Mouse (Mus musculus): ENCODE results near the gene Tbl1x. TPM values are rescaled to one million over a fixed set of nuclear protein-coding genes. Genes with fewer than 3 reads are reported as not detected.
A peak's percentile ranks its signal among the peaks of the same experiment; 100 is the strongest.

The Tbl1x gene
- polyA plus RNA-seq, 1 experiment from 2014 or later = 46.2 TPM

DNA sequence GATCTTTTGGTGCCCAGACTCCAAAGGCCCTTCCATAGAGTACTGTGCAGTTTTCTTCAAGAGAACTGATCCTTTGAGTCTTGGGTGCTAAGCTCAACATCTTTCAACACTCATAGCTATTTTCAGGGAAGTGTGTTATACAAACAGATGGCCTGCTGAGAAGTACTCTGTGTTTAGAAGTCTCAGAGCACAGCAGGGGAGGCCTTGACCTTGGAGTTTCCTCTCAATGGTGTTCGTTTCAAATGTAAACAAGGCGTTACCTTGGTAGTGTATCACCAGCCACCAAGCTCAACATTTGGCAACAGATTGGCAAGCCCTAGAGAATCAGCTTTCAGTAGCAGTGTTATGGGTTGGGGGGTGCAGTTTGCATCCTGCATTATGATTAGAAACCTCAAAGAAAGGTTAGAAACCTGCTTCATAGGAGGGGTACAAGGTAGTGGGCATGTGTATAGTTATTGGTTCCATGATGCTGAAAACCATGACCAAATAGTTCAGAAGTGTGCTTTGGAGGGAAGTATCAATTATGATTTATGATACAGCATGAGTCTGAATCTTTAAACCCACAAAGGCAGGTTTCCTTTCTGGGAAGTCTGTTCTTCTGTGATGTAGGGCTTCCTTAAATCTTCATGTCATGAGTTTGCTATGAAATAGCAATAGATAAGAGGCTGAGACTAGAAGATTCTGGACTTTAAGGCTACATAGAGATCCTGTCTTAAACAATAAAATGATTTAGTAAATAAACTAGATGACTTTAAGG, 98.3 kb downstream of the Tbl1x start:
- DNase-seq (ENCODE audit: low spot score) = no peak
- no peaks in the 10 kb centered on the region for H3K9me3 ChIP-seq (replicated peaks; ENCODE audit: control insufficient read depth, low read length)
- H3K4me2 ChIP-seq (ENCODE audit: low read length) = no peak overlapping the region
- H3K36me3 ChIP-seq (ENCODE audit: control insufficient read depth, insufficient read depth, low read length) = no peaks in the 10 kb centered on the region
- no peak overlapping the region for H3K9ac ChIP-seq (ENCODE audit: low read length)
- 50% methylated on average over 2 of the region's 2 CpGs for WGBS
- no peak for ATAC-seq
- H3K27ac ChIP-seq (ENCODE audit: low read depth, low read length) = no peak overlapping the region
- no peaks in the 10 kb centered on the region for H3K4me1 ChIP-seq (ENCODE audit: control insufficient read depth, insufficient read depth, low read length)
- no peak overlapping the region for H3K4me3 ChIP-seq (ENCODE audit: low read depth, low read length)
- no peaks in the 10 kb centered on the region for H3K27me3 ChIP-seq (replicated peaks; ENCODE audit: control insufficient read depth, insufficient read depth, low read length)

DNA sequence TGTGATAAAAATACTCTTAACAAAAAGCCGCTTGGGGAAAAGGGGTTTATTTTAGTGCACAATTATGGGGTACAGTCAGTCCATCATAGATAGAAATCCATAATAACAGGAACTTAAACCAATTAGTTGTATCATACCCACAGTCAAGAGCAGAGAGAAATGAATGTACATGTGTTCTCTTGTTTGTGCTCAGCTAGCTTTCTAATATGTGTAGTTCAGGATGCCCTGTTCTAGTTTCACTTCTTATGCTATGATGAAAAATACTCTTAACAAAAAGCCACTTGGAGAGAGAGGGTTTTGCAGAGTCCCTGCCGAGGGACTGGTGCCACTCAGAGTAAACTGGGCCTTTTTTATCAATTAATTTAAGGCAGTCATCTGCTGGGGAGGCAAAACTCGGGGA, 101.1 kb downstream of the Tbl1x start:
- no peak for ATAC-seq
- WGBS = 79% methylated on average over 3 of the region's 3 CpGs
- no peaks in the 10 kb centered on the region for H3K27me3 ChIP-seq (replicated peaks; ENCODE audit: control insufficient read depth, insufficient read depth, low read length)

DNA sequence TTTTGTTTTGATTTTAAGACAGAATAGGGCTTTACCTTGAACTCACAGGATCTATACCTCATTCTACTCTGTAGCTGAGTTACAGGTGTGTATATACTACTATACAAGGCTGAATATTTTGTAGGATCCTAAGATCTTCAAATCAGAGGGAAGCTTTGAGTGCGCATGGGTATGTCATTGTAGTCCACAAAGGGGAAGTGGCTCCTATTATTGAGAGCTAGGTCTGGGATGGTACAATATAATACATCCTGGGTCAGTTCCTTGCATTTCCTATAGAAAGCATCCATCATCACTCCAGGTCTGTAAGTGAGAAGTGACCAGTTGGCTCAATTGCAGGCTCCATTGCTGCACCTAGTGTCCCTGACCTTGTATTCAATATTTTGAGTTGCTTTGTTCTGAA, 102.2 kb downstream of the Tbl1x start:
- no peak overlapping the region for H3K4me2 ChIP-seq (ENCODE audit: low read length)
- H3K27ac ChIP-seq (ENCODE audit: low read depth, low read length) = no peak overlapping the region
- H3K4me3 ChIP-seq (ENCODE audit: low read depth, low read length) = no peak overlapping the region
- 92% methylated on average over 1 of the region's 1 CpGs for WGBS
- ATAC-seq (no peak), DNase-seq (ENCODE audit: low spot score) (no peak)
- no peaks in the 10 kb centered on the region for H3K27me3 ChIP-seq (replicated peaks; ENCODE audit: control insufficient read depth, insufficient read depth, low read length)
- no peaks in the 10 kb centered on the region for H3K9me3 ChIP-seq (replicated peaks; ENCODE audit: control insufficient read depth, low read length)
- no peaks in the 10 kb centered on the region for H3K4me1 ChIP-seq (ENCODE audit: control insufficient read depth, insufficient read depth, low read length)
- no peak overlapping the region for H3K9ac ChIP-seq (ENCODE audit: low read length)
- H3K36me3 ChIP-seq (ENCODE audit: control insufficient read depth, insufficient read depth, low read length) = no peaks in the 10 kb centered on the region

More for the DNA sequence above, 101.1 kb downstream of the Tbl1x start:
- Histone ChIP-seq H3K4me2 (ENCODE audit: low read length) (no peak overlapping the region), H3K9me3 (replicated peaks; ENCODE audit: control insufficient read depth, low read length) (no peaks in the 10 kb centered on the region), H3K27ac (ENCODE audit: low read depth, low read length) (no peak overlapping the region), H3K4me1 (ENCODE audit: control insufficient read depth, insufficient read depth, low read length) (no peaks in the 10 kb centered on the region), H3K9ac (ENCODE audit: low read length) (no peak overlapping the region), H3K4me3 (ENCODE audit: low read depth, low read length) (no peak overlapping the region), H3K36me3 (ENCODE audit: control insufficient read depth, insufficient read depth, low read length) (no peaks in the 10 kb centered on the region)
- DNase-seq (ENCODE audit: low spot score) = no peak

DNA sequence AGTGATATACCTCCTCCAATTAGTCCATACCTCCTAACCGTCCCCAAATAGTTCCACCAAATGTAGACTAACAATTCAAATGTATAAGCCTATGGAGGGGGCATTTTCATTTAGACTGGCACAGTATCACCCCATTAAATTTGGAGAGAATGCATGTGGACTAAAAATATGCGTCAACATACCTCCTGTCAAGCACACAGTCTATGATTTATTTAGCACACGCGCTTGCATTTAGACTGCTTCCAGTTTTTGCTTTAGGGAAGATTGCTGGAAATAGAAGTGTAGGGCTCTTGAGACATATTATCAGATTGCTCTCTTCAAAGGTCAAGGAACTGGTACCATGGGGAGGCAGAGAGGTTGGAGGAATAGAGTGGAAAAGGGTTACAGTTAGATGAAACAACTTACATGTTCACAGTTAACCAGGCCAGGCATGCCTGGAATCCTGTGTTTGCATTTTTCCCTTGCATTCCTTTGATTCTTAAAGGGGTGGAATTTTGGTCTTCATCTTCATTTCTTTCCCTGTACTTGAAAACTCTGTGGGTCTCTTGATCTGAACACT, 105.0 kb downstream of the Tbl1x start:
- ATAC-seq = no peak
- H3K9me3 ChIP-seq (replicated peaks; ENCODE audit: control insufficient read depth, low read length) = no peaks in the 10 kb centered on the region
- H3K4me1 ChIP-seq (ENCODE audit: control insufficient read depth, insufficient read depth, low read length) = no peaks in the 10 kb centered on the region
- H3K4me3 ChIP-seq (ENCODE audit: low read depth, low read length) = no peak overlapping the region
- no peak overlapping the region for H3K4me2 ChIP-seq (ENCODE audit: low read length)
- no peak for DNase-seq (ENCODE audit: low spot score)
- no peaks in the 10 kb centered on the region for H3K36me3 ChIP-seq (ENCODE audit: control insufficient read depth, insufficient read depth, low read length)
- WGBS = 90% methylated on average over 4 of the region's 4 CpGs
- H3K9ac ChIP-seq (ENCODE audit: low read length) = no peak overlapping the region
- no peaks in the 10 kb centered on the region for H3K27me3 ChIP-seq (replicated peaks; ENCODE audit: control insufficient read depth, insufficient read depth, low read length)
- no peak overlapping the region for H3K27ac ChIP-seq (ENCODE audit: low read depth, low read length)

DNA sequence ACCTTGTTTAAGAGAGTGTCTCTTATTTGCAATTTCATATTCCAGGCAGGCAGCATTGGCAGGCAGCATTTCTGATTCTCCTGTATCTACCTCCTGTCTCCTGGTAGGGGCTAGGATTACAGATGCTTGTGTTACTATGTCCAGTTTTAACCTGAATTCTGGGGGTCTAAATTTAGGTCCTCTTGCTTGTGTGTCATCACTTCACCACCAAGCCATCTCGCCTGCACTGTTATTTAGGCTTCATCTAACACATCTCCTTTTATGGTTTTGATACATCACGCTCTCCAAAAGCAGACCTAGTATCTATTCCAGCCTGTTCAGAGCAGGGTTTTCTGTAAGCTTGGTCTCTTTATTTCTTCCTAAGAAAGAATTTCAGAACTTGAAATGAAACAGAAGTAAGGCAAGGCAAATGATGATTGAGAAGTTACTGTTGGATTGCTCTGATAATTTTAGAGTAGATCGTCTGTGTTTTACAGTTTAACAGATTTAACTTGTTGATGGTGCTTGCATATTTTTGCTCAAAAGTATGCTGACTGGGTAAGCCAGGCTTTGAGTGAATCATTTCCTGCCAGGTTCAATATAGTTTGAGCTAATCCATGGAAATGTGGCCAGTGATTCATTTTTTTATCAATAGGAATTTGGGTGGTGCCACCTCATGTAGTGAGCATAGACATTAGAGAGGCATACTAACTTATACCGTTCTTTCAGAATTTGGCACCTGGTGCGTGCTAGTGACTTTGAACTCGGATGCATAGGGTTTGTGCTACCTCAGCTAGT, 106.7 kb downstream of the Tbl1x start:
- Histone ChIP-seq H3K9ac (ENCODE audit: low read length) (no peak overlapping the region), H3K27me3 (replicated peaks; ENCODE audit: control insufficient read depth, insufficient read depth, low read length) (no peaks in the 10 kb centered on the region), H3K4me1 (ENCODE audit: control insufficient read depth, insufficient read depth, low read length) (no peaks in the 10 kb centered on the region), H3K27ac (ENCODE audit: low read depth, low read length) (no peak overlapping the region), H3K4me2 (ENCODE audit: low read length) (no peak overlapping the region), H3K9me3 (replicated peaks; ENCODE audit: control insufficient read depth, low read length) (no peaks in the 10 kb centered on the region), H3K36me3 (ENCODE audit: control insufficient read depth, insufficient read depth, low read length) (no peaks in the 10 kb centered on the region), H3K4me3 (ENCODE audit: low read depth, low read length) (no peak overlapping the region)
- 85% methylated on average over 6 of the region's 6 CpGs for WGBS
- DNase-seq (ENCODE audit: low spot score) = no peak
- no peak for ATAC-seq

DNA sequence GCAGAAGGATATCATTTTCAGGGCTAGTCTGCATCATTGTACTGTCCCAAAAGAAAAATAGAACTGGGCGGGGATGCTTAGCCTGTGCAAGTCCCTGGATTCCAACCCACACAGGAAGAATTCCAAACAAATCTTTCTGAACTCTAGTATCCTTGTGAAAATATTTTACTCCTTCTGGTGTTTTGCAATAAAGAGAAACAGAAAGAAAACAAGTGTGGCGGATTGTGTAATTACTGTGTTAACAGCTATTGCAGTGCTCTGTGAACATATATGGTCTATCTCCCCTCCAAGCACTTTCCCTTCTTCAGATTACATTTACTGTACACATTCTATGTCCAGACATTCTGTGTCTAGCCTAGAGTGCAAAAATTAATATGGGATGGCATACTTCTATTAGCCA, 119.6 kb downstream of the Tbl1x start:
- no peak for ATAC-seq
- H3K9ac ChIP-seq (ENCODE audit: low read length) = no peak overlapping the region
- no peak overlapping the region for H3K4me2 ChIP-seq (ENCODE audit: low read length)
- no peak for DNase-seq (ENCODE audit: low spot score)
- no peaks in the 10 kb centered on the region for H3K36me3 ChIP-seq (ENCODE audit: control insufficient read depth, insufficient read depth, low read length)
- H3K4me3 ChIP-seq (ENCODE audit: low read depth, low read length) = no peak overlapping the region
- H3K9me3 ChIP-seq (replicated peaks; ENCODE audit: control insufficient read depth, low read length) = no peaks in the 10 kb centered on the region
- H3K27me3 ChIP-seq (replicated peaks; ENCODE audit: control insufficient read depth, insufficient read depth, low read length) = no peaks in the 10 kb centered on the region
- no peak overlapping the region for H3K27ac ChIP-seq (ENCODE audit: low read depth, low read length)
- no peaks in the 10 kb centered on the region for H3K4me1 ChIP-seq (ENCODE audit: control insufficient read depth, insufficient read depth, low read length)
- WGBS = 86% methylated on average over 2 of the region's 2 CpGs

DNA sequence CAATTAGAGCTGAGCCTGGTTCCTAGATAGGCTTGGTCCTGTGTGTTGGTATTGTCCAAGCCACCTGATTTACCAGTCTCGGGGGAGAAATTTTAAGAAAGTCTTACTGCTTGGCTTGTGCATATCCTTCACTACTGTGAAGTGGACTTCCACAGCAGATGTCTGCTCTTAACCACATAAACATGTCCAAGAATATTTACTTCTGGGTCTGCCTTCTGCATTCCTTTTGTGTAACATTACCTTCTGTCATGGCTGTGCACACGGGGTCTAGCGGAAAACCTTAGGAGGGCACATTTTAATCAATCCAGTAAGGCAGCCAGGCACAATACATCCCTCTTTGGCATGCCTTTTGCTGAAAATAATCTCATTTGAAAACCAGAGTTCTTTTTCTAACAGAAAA, 125.7 kb downstream of the Tbl1x start:
- no peak overlapping the region for H3K9ac ChIP-seq (ENCODE audit: low read length)
- H3K4me3 ChIP-seq (ENCODE audit: low read depth, low read length) = no peak overlapping the region
- ATAC-seq = no peak
- DNase-seq (ENCODE audit: low spot score) = no peak
- no peaks in the 10 kb centered on the region for H3K4me1 ChIP-seq (ENCODE audit: control insufficient read depth, insufficient read depth, low read length)
- no peaks in the 10 kb centered on the region for H3K36me3 ChIP-seq (ENCODE audit: control insufficient read depth, insufficient read depth, low read length)
- H3K27ac ChIP-seq (ENCODE audit: low read depth, low read length) = no peak overlapping the region
- no peak overlapping the region for H3K4me2 ChIP-seq (ENCODE audit: low read length)
- WGBS = 77% methylated on average over 3 of the region's 3 CpGs
- no peaks in the 10 kb centered on the region for H3K27me3 ChIP-seq (replicated peaks; ENCODE audit: control insufficient read depth, insufficient read depth, low read length)
- H3K9me3 ChIP-seq (replicated peaks; ENCODE audit: control insufficient read depth, low read length) = no peaks in the 10 kb centered on the region

DNA sequence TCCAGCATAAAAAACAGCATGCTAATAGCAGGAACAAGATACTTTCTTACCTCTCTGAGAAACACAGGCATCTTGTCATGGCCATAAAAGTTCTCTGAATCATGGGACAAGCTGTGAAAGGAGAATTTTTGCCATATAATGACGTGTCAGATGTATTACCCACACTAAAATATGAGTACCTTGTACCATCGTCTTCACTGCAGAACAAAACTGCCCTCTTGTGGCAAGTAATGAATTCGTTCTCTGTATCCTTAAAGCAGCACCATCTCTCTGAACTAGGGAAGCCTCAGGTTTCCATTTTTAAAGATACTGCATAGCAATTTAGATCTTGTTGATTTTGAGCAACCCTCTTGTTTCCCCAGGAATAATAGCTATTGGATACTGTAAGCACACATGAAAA, 127.3 kb downstream of the Tbl1x start:
- no peaks in the 10 kb centered on the region for H3K27me3 ChIP-seq (replicated peaks; ENCODE audit: control insufficient read depth, insufficient read depth, low read length)
- no peaks in the 10 kb centered on the region; the same call in 1 of the 2 replicates for H3K36me3 ChIP-seq (ENCODE audit: control insufficient read depth, insufficient read depth, low read length)
- ATAC-seq (peak; percentile 71), DNase-seq (ENCODE audit: low spot score) (peak; percentile 77)
- no peak overlapping the region for H3K4me2 ChIP-seq (ENCODE audit: low read length)
- H3K9ac ChIP-seq (ENCODE audit: low read length) = no peak overlapping the region
- H3K4me1 ChIP-seq (ENCODE audit: control insufficient read depth, insufficient read depth, low read length) = no peaks in the 10 kb centered on the region
- H3K27ac ChIP-seq (ENCODE audit: low read depth, low read length) = no peak overlapping the region
- H3K4me3 ChIP-seq (ENCODE audit: low read depth, low read length) = no peak overlapping the region
- H3K9me3 ChIP-seq (replicated peaks; ENCODE audit: control insufficient read depth, low read length) = no peaks in the 10 kb centered on the region
- WGBS = 14% methylated on average over 3 of the region's 3 CpGs

DNA sequence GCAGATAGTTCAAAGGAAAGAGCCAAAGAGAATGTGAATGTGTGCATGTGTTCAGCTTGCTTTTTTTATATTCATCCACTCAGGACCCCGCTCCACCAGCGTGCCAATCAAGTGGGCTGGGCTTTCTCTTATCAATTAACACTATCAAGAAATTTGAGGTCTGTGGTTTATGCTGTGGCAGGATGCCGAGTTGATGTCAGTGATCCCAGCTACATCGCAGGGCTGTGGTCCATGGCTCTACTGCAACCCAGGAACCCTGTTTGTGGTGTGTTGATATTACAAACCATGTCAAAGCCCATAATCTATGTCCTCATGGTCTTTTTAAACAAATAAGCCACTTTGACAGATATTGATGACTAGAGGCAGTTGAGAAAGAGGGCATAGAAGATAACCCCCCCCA, 129.5 kb downstream of the Tbl1x start:
- 85% methylated on average over 4 of the region's 4 CpGs for WGBS
- DNase-seq (ENCODE audit: low spot score) = no peak
- no peak for ATAC-seq

More for the DNA sequence above, 129.5 kb downstream of the Tbl1x start:
- Histone ChIP-seq H3K27ac (ENCODE audit: low read depth, low read length) (no peak overlapping the region), H3K9ac (ENCODE audit: low read length) (no peak overlapping the region), H3K36me3 (ENCODE audit: control insufficient read depth, insufficient read depth, low read length) (peaks cover 4% of the 10 kb centered on the region; the same call in 1 of the 2 replicates), H3K4me3 (ENCODE audit: low read depth, low read length) (no peak overlapping the region), H3K4me2 (ENCODE audit: low read length) (no peak overlapping the region), H3K4me1 (ENCODE audit: control insufficient read depth, insufficient read depth, low read length) (no peaks in the 10 kb centered on the region), H3K9me3 (replicated peaks; ENCODE audit: control insufficient read depth, low read length) (no peaks in the 10 kb centered on the region), H3K27me3 (replicated peaks; ENCODE audit: control insufficient read depth, insufficient read depth, low read length) (no peaks in the 10 kb centered on the region)

Measured in forebrain, embryonic 14.5 days (tissue).